Mouse (Mus musculus) cortical plate, adult 2 months (tissue): ENCODE measurements around the gene Spta1.

Source experiments
- CTCF ChIP-seq: fragments of 200-500 bp; IDR thresholded peaks from 2 replicates; pipeline ENCODE4 v1.5.1; 2011; ENCODE audit warnings: mild to moderate bottlenecking, control low read depth, low read length; ENCODE audit not compliant: insufficient read depth; ENCODE audit errors: extremely low read depth
- POLR2A ChIP-seq: fragments of 200-500 bp; IDR thresholded peaks from 2 replicates; pipeline ENCODE4 v1.6.1; 2011; ENCODE audit warnings: mild to moderate bottlenecking, low read length, control low read depth; ENCODE audit not compliant: insufficient read depth; ENCODE audit errors: extremely low read depth

- TF ChIP-seq POLR2A (no peak), CTCF (no peak)
Measured at GRCm38 (mm10) chr1:174131217-174131616, 41.4 kb upstream of the Spta1 start, which contains the start of gene Olfr424.
